Mouse (Mus musculus) T-helper 2 cell (primary cell): ENCODE data around the gene Egfem1.

Experiments
- in situ Hi-C: fragments of 300-600 bp; cut with MboI, MseI; formaldehyde crosslinking; loops from one replicate; pipeline ENCODE4 v1.15.1; 2025; ENCODE audit warnings: high pct_unique_total_duplicates

Egfem1 gene

DNA sequence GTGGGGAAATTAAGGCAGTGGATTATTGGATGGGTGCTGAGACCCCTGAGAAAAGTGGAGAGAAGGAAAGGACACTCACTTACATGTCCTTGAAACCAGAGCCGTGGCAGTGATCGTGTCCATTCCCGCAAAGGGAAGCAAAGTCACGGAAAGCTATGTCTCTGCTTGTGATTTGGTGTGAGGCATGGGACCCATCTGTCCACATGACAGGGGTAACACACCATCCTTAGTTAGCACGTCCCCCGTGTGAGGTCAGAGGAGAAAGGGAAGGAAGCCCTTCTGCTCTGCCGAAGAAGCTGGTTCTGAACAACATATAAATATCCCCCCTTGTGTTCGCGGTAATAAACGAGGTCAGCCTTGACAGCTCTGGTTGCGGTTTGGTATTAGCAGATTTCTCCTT is 52.7 kb downstream of the Egfem1 start:
- in situ Hi-C loops = no loop called here

GRCm38 (mm10) chr3:29135176-29136064 is 53.6 kb downstream of the Egfem1 start:
- in situ Hi-C loops = no loop called here

DNA sequence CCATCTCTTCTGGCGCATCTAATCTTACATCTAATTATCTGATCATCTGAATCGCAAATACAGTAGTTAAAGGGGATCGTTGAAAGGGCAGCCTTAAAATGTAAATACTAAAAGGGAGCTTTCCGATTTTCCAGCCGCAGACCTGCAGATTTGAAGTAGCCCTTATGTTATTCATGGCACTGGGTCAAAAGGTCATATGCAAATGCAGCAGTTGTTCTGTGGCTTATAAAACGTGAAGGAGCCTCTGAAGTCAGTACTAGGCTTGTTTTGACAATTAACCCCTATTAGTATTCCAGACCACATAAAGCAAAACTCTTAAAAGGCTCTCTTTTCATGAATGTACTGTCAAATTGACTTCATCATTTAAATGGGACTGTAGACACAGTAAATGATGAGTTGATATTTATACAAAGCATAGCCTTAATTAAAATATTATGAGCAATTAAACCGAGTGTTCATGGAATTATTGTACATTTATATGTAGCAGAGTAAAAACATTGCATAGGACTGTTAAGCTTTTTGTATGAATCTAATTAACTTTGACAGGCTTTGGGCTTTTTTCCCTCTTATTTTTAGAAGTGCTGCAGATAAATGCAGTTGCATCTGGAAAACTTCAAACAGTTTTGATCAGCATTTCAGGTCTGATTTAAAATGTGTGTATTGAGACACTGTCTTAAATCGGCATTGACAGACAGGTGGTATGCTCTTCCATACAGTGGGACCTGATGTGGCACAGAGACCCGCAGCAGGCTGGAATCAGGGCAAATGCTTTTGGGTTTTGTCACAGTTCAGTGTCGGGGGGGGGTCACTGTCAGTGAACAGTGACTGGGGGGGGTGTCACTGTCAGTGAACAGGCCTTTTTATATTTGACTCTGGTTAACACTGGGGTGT is 54.5 kb downstream of the Egfem1 start:
- in situ Hi-C loops = no loop called here

- in situ Hi-C loops = no loop called here
These were observed 86.6 kb downstream of the Egfem1 start for GRCm38 (mm10) chr3:29168401-29168800.

- in situ Hi-C loops = no loop called here
These were observed 87.2 kb downstream of the Egfem1 start for GRCm38 (mm10) chr3:29169003-29169402.

GRCm38 (mm10) chr3:29176991-29177390 is 95.2 kb downstream of the Egfem1 start:
- in situ Hi-C loops = no loop called here

GRCm38 (mm10) chr3:29182988-29183387 is 101.2 kb downstream of the Egfem1 start:
- in situ Hi-C loops = no loop called here

DNA sequence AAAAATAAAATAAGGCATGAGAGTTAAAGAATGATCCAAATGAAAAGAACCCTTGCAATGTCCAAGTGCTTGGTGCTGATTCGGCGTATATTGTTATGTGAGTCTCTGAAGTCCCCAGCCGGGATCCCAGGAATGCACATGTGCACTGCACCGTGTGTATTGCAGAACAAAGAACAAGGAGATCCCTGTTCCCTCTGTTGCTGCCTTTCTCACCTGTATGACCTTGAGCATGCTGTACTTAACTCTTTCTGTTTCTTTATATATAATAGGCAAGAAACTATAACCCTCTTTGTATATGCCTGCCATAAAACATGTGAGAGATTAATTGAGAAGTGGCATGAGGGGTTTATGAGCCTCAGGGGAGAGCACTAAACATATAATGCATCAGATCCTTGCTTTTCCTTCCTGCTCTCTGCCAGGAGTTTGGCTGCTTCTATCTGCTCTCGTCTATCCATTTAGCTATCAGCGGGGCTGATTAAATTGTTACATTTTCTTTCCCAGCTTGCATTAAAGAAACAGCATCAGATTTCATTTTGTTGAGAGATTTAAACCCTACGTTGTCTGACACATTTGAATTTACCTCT is 101.9 kb downstream of the Egfem1 start:
- in situ Hi-C loops = no loop called here

DNA sequence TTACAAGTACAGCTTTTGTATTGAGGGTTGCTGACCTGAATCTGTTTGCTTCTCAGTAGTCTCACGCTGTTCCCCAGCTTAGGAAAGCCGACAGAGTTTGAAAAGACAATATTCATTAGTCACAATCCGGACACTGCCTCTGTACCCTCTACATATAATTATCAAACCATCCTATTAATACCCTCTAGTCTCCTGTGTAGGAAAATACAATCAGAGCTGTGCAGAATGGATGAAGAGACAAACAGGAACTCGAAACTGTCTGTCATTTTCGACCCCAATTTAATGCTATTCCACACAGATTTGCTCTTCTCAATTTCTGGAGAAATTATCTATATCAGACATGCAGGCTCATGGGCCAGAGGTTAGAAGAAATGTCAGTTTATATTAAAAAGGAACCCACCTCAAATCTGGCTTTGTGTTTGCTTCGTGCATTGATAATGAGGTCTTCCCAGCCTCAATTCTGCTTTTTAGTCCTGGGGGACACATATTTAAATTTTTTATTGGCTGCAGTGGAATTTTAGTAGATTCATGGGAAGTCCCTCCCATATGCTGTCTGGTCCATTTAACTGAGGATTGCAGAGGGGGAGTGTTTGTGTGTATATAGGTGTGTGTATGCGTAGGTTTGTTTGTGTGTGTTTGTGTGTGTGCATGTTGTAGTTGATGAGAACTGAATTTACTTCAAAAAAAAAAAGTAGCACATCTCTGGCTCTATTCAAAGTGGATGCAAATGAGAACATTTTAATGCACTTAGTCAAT is 102.8 kb downstream of the Egfem1 start:
- in situ Hi-C loops = no loop called here

DNA sequence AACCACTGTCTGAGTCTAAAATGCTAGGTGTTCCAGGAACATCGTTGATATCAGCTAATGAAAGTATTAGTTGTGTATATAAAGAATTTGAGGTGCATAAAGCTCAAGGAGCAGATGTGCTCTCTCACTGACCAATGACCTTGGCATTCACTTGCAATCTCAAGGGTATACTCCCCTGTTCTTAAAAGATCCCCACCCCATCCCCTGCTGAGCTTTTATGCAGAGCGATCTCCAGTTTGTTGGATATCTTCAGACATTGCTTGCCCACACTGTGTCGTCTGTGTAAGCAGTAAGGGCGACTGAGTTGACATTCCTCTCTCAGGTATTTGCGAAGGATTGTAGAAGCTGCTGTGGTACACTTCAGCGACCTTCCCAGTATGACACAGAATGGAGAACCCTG is 108.4 kb downstream of the Egfem1 start:
- in situ Hi-C loops = loop anchor here (10.0 kb wide), 1 partner anchor 435 kb away; no protein-coding TSS in a partner anchor

DNA sequence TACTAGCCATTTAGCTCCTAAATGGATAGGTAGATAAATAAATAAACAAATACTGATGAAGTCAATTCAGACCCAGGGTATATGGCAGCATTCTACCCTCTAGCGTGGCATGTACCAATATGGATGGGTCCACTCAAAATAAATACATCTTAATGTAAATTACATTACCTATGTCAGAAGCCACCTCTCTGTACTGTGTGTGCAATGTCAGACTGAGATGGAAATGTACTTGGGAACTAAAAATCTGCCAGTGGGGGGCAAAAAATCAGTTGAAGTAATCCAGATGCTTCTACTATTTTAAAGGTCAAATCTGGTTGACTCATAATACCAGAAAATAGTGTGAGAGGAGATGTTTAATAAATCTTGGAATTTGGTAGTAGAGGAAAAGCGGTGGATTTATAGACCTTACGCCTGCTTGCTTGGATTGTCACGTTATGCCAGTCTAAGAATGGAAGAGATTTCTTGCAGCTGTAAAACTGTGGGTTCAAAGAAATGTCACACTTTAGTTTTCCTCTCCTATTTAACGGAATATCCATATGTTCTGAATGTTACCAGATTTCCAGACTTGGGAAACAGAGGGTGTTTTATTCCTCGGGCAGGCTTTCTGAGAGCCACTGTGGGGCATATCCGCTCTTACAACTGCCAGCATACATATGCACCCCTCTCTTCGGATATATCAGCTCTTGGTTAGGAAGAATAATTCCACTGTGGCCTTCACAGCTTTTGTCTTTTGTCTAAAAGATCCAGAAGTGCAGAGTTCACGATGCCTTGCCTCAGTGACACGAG is 116.1 kb downstream of the Egfem1 start:
- in situ Hi-C loops = loop anchor here (10.0 kb wide), 1 partner anchor 427 kb away; no protein-coding TSS in a partner anchor

DNA sequence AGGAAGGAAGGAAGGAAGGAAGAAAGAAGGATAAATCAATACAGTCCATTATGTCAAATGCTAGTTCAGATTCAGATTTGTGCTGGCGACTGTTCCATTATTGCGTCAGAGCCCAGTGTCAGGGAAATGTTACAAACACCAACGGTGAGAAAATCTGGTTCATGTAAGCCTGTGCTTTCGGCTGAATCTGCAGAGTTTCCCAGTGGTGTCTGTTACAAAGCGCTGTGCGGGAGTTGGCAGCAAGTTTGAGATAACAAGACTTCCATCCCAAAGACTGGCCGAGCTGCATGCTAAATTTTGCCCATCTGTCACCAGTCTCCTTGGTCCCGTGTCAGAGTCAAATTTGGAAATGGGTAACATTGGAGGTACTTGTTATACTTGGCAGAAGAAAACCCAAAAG is 118.8 kb downstream of the Egfem1 start:
- in situ Hi-C loops = no loop called here

- in situ Hi-C loops = no loop called here
These were observed 120.7 kb downstream of the Egfem1 start for GRCm38 (mm10) chr3:29202536-29202935.

DNA sequence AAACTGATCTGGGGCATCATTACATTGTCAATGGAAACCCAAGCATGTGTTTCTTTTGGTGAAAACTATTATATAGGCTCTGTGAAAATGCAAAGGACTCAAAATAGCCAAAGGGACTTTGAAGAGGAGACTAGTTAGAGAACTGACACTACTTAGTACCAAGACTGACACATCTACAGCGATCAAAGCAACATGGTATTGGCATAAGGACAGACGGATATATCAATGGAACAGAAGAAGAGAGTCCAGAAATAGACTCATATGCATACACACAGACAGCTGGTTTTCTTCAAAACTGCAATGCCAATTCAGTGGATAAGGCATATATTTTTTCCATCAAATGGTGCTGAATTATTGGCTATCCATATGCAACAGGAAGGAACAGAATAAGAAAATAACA is 140.6 kb downstream of the Egfem1 start:
- in situ Hi-C loops = no loop called here

DNA sequence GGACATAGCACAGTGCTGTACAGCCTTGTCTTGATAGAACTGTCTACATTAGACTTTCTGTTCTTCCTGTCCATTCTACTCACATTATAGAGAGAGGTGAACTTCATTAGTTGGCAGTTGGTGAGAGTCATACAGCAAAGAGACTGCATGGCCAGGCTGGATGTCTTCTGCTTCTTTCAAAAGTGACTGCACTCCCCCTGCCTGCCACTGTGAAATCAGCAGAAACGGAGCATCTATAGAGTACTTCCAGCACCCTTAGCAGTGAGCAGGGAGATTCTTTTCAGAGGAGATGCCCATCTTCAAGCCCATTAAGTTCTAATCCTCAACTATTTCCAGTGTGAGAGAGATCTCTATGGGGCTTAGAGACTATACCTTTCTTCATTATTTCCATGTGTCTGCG is 147.9 kb downstream of the Egfem1 start:
- in situ Hi-C loops = loop anchor here (5.0 kb wide), 1 partner anchor 82 kb away; no protein-coding TSS in a partner anchor

GRCm38 (mm10) chr3:29235477-29235876 is 153.7 kb downstream of the Egfem1 start:
- in situ Hi-C loops = no loop called here

GRCm38 (mm10) chr3:29236517-29236916 is 154.7 kb downstream of the Egfem1 start:
- in situ Hi-C loops = no loop called here

- in situ Hi-C loops = no loop called here
These were observed 161.8 kb downstream of the Egfem1 start for GRCm38 (mm10) chr3:29243600-29243999.

DNA sequence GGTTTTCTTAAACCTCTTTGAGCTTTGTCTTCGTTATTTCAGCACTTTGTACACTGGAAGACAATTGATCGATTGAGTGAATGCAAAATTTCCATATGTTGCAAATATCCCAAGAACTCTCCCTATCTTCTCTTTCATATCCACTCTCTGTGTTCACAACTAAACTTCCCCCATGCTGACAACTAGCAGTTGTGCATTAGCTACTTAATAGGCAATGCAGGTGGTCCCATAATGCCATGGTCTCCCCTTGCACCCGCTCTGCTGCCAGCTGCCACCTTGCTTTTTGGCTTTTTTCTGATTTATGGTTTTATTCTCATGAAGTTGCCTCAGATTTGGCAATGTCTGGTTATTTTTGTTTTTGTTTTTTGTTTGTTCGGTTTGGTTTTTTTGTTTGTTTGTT is 209.8 kb downstream of the Egfem1 start:
- in situ Hi-C loops = no loop called here

DNA sequence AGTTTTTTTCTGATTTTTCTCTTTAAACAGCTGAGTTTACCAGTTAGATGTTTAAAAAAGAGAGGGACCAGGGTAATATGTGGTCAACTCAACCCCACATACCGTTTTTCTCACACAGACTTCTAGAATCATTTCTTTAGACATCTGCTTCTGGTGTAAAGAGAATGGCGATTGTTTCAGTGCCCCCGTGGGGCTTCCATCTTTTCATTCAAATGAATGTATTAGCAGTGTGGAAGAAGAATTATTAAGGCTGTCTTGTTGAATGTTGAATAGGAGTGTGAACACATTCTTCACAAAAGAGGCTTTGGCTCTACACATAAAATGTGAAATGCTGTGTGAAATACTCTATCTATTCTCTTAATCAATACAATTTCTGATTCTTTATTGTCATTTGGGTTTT is 210.4 kb downstream of the Egfem1 start:
- in situ Hi-C loops = no loop called here
